In genomic region chr11:100526052-100526816, GRCm38 (mm10) we compare ENCODE assay signal across 8 mouse cellular contexts. TPM values are rescaled to one million over a fixed set of nuclear protein-coding genes. Genes with fewer than 3 reads are reported as not detected.
DNase-seq lines count a peak whose midpoint lies in the region; ATAC-seq and TF ChIP-seq lines count a peak whose summit lies in the region.

No protein-coding gene starts in this region.

- H3K36me3 ChIP-seq in E14TG2a.4 (ENCODE audit: insufficient read depth, low read length): peaks cover 52% of the 10 kb centered on the region
- H3K36me3 ChIP-seq in forebrain, postnatal 0 days (ENCODE audit: insufficient read depth): peaks cover 25% of the 10 kb centered on the region

- no peak for ATAC-seq in forebrain, postnatal 0 days

- no peak for DNase-seq in gastrocnemius, adult 2 months
- DNase-seq in gastrocnemius, adult 18-20 months (ENCODE audit: low spot score): no peak
- no peak for DNase-seq in forebrain, postnatal 0 days
- peak; percentile 30 for DNase-seq in mesoderm, embryonic 11.5 days (ENCODE audit: low read depth, low spot score)
- no peak for DNase-seq in layer of hippocampus, postnatal 10 days (ENCODE audit: low spot score in 2 of 2)
- DNase-seq in adipocyte (ENCODE audit: low spot score): no peak
- DNase-seq in right cerebral cortex, postnatal 36 days (ENCODE audit: low spot score in 2 of 2): no peak

- TF ChIP-seq CTCF in gastrocnemius, adult 2 months (IDR thresholded peaks at IDR 0.05): no peak
- TF ChIP-seq CTCF in E14TG2a.4 (conservative IDR thresholded peaks at IDR 0.05; ENCODE audit: low read length): no peak
- no peak for TF ChIP-seq CTCF in forebrain, postnatal 0 days (IDR thresholded peaks at IDR 0.05; ENCODE audit: low read depth)

- H3K4me1 ChIP-seq in E14TG2a.4 (replicated peaks; ENCODE audit: low read depth, low read length): peaks cover 81% of the 10 kb centered on the region
- H3K4me1 ChIP-seq in forebrain, postnatal 0 days (ENCODE audit: insufficient read depth): peaks cover 21% of the 10 kb centered on the region

- 4% methylated on average over 15 of the region's 15 CpGs for WGBS in forebrain, postnatal 0 days

- peak overlapping the region; percentile 95; the same call in 1 of the 2 replicates for H3K27ac ChIP-seq in gastrocnemius, adult 2 months
- H3K27ac ChIP-seq in forebrain, postnatal 0 days (ENCODE audit: low read depth, low read length): peak overlapping the region; percentile 90; the same call in 1 of the 2 replicates

- H3K27me3 ChIP-seq in E14TG2a.4 (ENCODE audit: insufficient read depth, low read length): no peaks in the 10 kb centered on the region
- H3K27me3 ChIP-seq in forebrain, postnatal 0 days (ENCODE audit: insufficient read depth, low read length): no peaks in the 10 kb centered on the region

- peak overlapping the region; percentile 73 for H3K9ac ChIP-seq in forebrain, postnatal 0 days

- no peaks in the 10 kb centered on the region for H3K9me3 ChIP-seq in E14TG2a.4 (ENCODE audit: low read length)
- no peaks in the 10 kb centered on the region for H3K9me3 ChIP-seq in forebrain, postnatal 0 days (ENCODE audit: low read length)

- peak overlapping the region; percentile 88 for H3K4me3 ChIP-seq in gastrocnemius, adult 2 months
- peak overlapping the region; percentile 96 for H3K4me3 ChIP-seq in E14TG2a.4 (replicated peaks; ENCODE audit: low read length)
- peak overlapping the region; percentile 92 for H3K4me3 ChIP-seq in forebrain, postnatal 0 days (ENCODE audit: low read depth, low read length)

- peak overlapping the region; percentile 84 for H3K4me2 ChIP-seq in forebrain, postnatal 0 days (ENCODE audit: low read depth)

- intact Hi-C loops in gastrocnemius, adult 2 months (cut with DNase I): no loop called here

RNA-seq across cellular contexts. Expression of gene Acly, which starts 1.6 kb away (rescaled TPM):
- total RNA-seq in gastrocnemius, adult 2 months (2021): 10 to 100 TPM; 10.3 to 19.0 TPM
- total RNA-seq in gastrocnemius, adult 18-20 months (2021): 10 to 100 TPM in 1 of 2 experiments, 1 to 10 TPM in 1; 9.5 to 12.2 TPM
- total RNA-seq in forebrain, postnatal 0 days (2014; rRNA removed): 199 and 203 TPM in 2 replicates
- 89.9 and 109 TPM in 2 replicates for polyA plus RNA-seq in forebrain, postnatal 0 days (2015; fragmentation: Nextera tagmentation; extraction: Ambion mirVana)
- total RNA-seq in layer of hippocampus, postnatal 10 days (2021): 100 to 1,000 TPM; 127 to 134 TPM

RNA-seq across cellular contexts. Expression of gene Ttc25, which starts 19.2 kb away (rescaled TPM):
- total RNA-seq in gastrocnemius, adult 2 months (2021): under 1 TPM; 0.10 to 0.31 TPM
- under 1 TPM; 0.33 to 0.48 TPM for total RNA-seq in gastrocnemius, adult 18-20 months (2021)
- total RNA-seq in forebrain, postnatal 0 days (2014; rRNA removed): 1.2 and 2.2 TPM in 2 replicates
- 1.1 and 1.8 TPM in 2 replicates for polyA plus RNA-seq in forebrain, postnatal 0 days (2015; fragmentation: Nextera tagmentation; extraction: Ambion mirVana)
- total RNA-seq in layer of hippocampus, postnatal 10 days (2021): 1 to 10 TPM; 1.0 to 1.6 TPM

RNA-seq across cellular contexts. Expression of gene Cnp, which starts 48.5 kb away (rescaled TPM):
- total RNA-seq in gastrocnemius, adult 2 months (2021): 1 to 10 TPM; 3.2 to 4.4 TPM
- 1 to 10 TPM; 3.8 to 5.0 TPM for total RNA-seq in gastrocnemius, adult 18-20 months (2021)
- 37.3 and 41.5 TPM in 2 replicates for total RNA-seq in forebrain, postnatal 0 days (2014; rRNA removed)
- 44.8 and 56.2 TPM in 2 replicates for polyA plus RNA-seq in forebrain, postnatal 0 days (2015; fragmentation: Nextera tagmentation; extraction: Ambion mirVana)
- 10 to 100 TPM; 88.0 to 92.7 TPM for total RNA-seq in layer of hippocampus, postnatal 10 days (2021)

RNA-seq across cellular contexts. Expression of gene Klhl11, which starts 53.7 kb away (rescaled TPM):
- total RNA-seq in gastrocnemius, adult 2 months (2021): 1 to 10 TPM; 4.7 to 4.9 TPM
- 1 to 10 TPM; 2.7 to 4.2 TPM for total RNA-seq in gastrocnemius, adult 18-20 months (2021)
- 60.1 and 73.9 TPM in 2 replicates for total RNA-seq in forebrain, postnatal 0 days (2014; rRNA removed)
- polyA plus RNA-seq in forebrain, postnatal 0 days (2015; fragmentation: Nextera tagmentation; extraction: Ambion mirVana): 7.8 and 9.6 TPM in 2 replicates
- total RNA-seq in layer of hippocampus, postnatal 10 days (2021): 10 to 100 TPM; 71.8 to 72.9 TPM
